21 mouse cellular contexts compared by ENCODE assay signal in the genomic region with DNA sequence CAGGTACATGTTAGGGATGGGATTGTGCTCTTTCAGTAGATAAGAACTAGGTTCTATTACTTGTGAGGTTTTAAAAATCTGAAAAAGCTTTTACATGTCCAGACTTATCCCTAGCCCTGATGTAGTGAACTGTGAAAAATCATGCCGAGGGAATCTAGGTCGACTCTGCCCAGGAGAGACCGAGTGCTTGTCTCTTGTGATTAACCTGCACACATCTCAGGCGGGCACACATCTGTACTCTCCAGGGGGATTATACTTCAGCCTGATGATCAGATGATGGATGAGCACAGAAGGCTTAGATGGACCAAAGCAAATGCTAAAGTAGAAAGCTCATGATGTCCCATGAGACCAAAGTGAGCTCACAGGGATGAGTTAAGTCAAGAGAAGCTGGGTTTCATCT. TPM values are rescaled to one million over a fixed set of nuclear protein-coding genes. Genes with fewer than 3 reads are reported as not detected.
DNase-seq lines count a peak whose midpoint lies in the region; ATAC-seq lines count a peak whose summit lies in the region.
"Had no signal": no experiment of that assay in that cellular context is flagged by ENCODE, and none has a peak within 500 bp of the region (broad histone marks: within the 10 kb centered on the region; RNA-seq: fewer than 3 reads in every experiment).

No protein-coding gene starts in this region.

- 91% methylated on average over 4 of the region's 4 CpGs for WGBS in forebrain, embryonic 13.5 days

- H3K27ac ChIP-seq in forebrain, embryonic 13.5 days = no peak overlapping the region
- H3K27ac ChIP-seq: embryonic facial prominence, embryonic 12.5 days; forebrain, embryonic 12.5 days; hindbrain, embryonic 13.5 days; intestine, embryonic 15.5 days had no signal

- no peaks in the 10 kb centered on the region for H3K9me3 ChIP-seq in forebrain, embryonic 13.5 days (replicated peaks)
- H3K9me3 ChIP-seq: embryonic facial prominence, embryonic 12.5 days; forebrain, embryonic 12.5 days; G1E; hindbrain, embryonic 13.5 days; intestine, embryonic 15.5 days had no signal

- H3K36me3 ChIP-seq in forebrain, embryonic 13.5 days (ENCODE audit: poor library complexity, severe bottlenecking) = no peaks in the 10 kb centered on the region
- H3K36me3 ChIP-seq: embryonic facial prominence, embryonic 12.5 days; forebrain, embryonic 12.5 days; G1E; hindbrain, embryonic 13.5 days; intestine, embryonic 15.5 days had no signal

- no peak for DNase-seq in cerebellum, postnatal 4 days (ENCODE audit: low spot score in 2 of 2)
- DNase-seq in brain, adult 2 months (ENCODE audit: low read depth, low spot score) = peak; percentile 50
- peak; percentile 15 to 27 for DNase-seq in cerebellum, postnatal 14 days
- peak; percentile 59 for DNase-seq in retina, postnatal 1 day
- DNase-seq in MN1 (ENCODE audit: low spot score) = no peak
- DNase-seq: adrenal gland, postnatal 10 days; B cell, adult 2 months; embryo, embryonic 11 days; forebrain, postnatal 0 days; gastrocnemius, postnatal 14 days; heart, postnatal 10 days; heart, postnatal 4 days; kidney, adult 18-20 months had no signal

- H3K9ac ChIP-seq in forebrain, embryonic 13.5 days = no peak overlapping the region
- H3K9ac ChIP-seq: embryonic facial prominence, embryonic 12.5 days; forebrain, embryonic 12.5 days; forebrain, postnatal 0 days; hindbrain, embryonic 13.5 days; intestine, embryonic 15.5 days had no signal

- H3K27me3 ChIP-seq in forebrain, embryonic 13.5 days = no peaks in the 10 kb centered on the region
- H3K27me3 ChIP-seq: embryonic facial prominence, embryonic 12.5 days; forebrain, embryonic 12.5 days; hindbrain, embryonic 13.5 days; intestine, embryonic 15.5 days had no signal

- peaks cover 1% of the 10 kb centered on the region; the same call in 1 of the 2 replicates for H3K4me1 ChIP-seq in forebrain, embryonic 13.5 days
- H3K4me1 ChIP-seq: embryonic facial prominence, embryonic 12.5 days; intestine, embryonic 15.5 days had no signal

- ATAC-seq in cerebellum, adult (ENCODE audit: insufficient number of reproducible peaks, low FRiP score, low TSS enrichment) = peak; percentile 72
- no peak for ATAC-seq in forebrain, embryonic 13.5 days
- ATAC-seq: CD4-positive, CD25-positive, alpha-beta regulatory T cell, adult 4 months; forebrain, postnatal 0 days; intestine, embryonic 15.5 days had no signal

- no peak overlapping the region for H3K4me2 ChIP-seq in forebrain, embryonic 13.5 days
- H3K4me2 ChIP-seq: embryonic facial prominence, embryonic 12.5 days; forebrain, embryonic 12.5 days; hindbrain, embryonic 13.5 days; intestine, embryonic 15.5 days had no signal

- no peak overlapping the region for H3K4me3 ChIP-seq in forebrain, embryonic 13.5 days
- H3K4me3 ChIP-seq: embryonic facial prominence, embryonic 12.5 days; forebrain, embryonic 12.5 days; hindbrain, embryonic 13.5 days; intestine, embryonic 15.5 days had no signal

RNA-seq across cellular contexts. Expression of a gene that starts 31.7 kb away (rescaled TPM):
- 73.3 and 76.1 TPM in 2 replicates for polyA plus RNA-seq in forebrain, embryonic 13.5 days (2015; fragmentation: Nextera tagmentation; extraction: Ambion mirVana)
- polyA plus RNA-seq: G1E had no signal

Comparison
In these comparisons a context has a peak if more than half of its experiments do, and no peak if none do; other contexts are left out.
1. DNase-seq: peak in brain, adult 2 months (single experiment), cerebellum, postnatal 14 days (2 of 2) and retina, postnatal 1 day (single experiment); none in cerebellum, postnatal 4 days (0 of 2) and MN1 (single experiment).